Comparison of ENCODE assay signal across 9 mouse cellular contexts in the genomic region with DNA sequence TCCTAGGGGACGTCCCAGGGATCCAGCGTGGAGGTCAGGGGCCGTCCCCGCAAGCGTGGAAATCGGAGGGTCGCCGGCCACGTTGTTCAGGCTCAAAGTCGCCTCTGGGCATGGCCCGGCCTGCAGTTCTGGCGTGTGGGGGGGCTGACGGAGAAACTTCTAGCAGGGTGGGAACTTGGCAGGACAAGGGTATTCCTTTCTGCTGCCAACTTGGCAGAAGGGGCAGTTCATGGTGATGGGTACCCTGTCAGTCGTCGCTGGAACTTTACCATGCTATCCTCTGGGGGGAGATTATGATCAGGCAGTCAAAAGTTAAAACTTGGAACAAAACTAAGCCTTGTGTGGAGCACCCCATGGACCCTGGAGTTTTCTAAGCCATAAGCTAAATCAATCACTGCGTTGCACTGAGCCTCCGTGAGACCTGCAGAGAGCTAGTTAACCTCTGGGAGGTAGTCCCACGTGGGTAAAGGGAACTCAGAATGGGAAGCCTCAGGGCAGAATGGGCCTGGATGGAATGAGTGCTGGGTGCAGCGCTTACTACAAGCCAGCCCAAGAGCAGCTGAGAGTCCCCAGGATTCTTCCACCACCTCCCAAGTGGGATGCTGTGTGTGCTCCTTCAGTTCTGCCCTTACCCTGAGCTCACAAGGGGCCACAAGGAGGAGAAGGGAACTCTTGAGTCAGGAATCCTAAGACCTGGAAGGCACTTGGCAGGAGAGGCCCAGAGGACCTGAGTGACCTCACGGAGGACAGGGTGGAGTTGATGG. TPM values are rescaled to one million over a fixed set of nuclear protein-coding genes. Genes with fewer than 3 reads are reported as not detected.
DNase-seq lines count a peak whose midpoint lies in the region; ATAC-seq and TF ChIP-seq lines count a peak whose summit lies in the region.
"Had no signal": no experiment of that assay in that cellular context is flagged by ENCODE, and none has a peak within 500 bp of the region (broad histone marks: within the 10 kb centered on the region; RNA-seq: fewer than 3 reads in every experiment).

No protein-coding gene starts in this region.

- 6% methylated on average over 20 of the region's 20 CpGs for WGBS in hindbrain, embryonic 12.5 days
- WGBS in liver, embryonic 15.5 days (ENCODE audit: insufficient replicate concordance), result 9% methylated on average over 20 of the region's 20 CpGs
- 2% methylated on average over 20 of the region's 20 CpGs for WGBS in stomach, embryonic 14.5 days

- intact Hi-C loops in heart, postnatal 25 days (cut with DNase I), result loop anchor here (2.0 kb wide), 2 partner anchors 20 kb away; no protein-coding TSS in a partner anchor

- no peak for TF ChIP-seq POLR2A in cortical plate, adult 2 months (IDR thresholded peaks at IDR 0.05; ENCODE audit: extremely low read depth, insufficient read depth, low read length)

- DNase-seq in heart, adult 18-20 months, result peak; percentile 31 to 72
- DNase-seq in heart, postnatal 25 days (ENCODE audit: low spot score), result no peak
- no peak for DNase-seq in urinary bladder, postnatal 36 days (ENCODE audit: low spot score in 2 of 2)

- no peaks in the 10 kb centered on the region for H3K4me1 ChIP-seq in cortical plate, adult 2 months (ENCODE audit: control insufficient read depth, insufficient read depth, low read length)
- H3K4me1 ChIP-seq in hindbrain, embryonic 12.5 days, result peaks cover 38% of the 10 kb centered on the region
- peaks cover 37% of the 10 kb centered on the region for H3K4me1 ChIP-seq in liver, embryonic 15.5 days (replicated peaks)
- H3K4me1 ChIP-seq in stomach, embryonic 14.5 days (ENCODE audit: control insufficient read depth, insufficient read depth, low read length), result peaks cover 43% of the 10 kb centered on the region

- H3K9ac ChIP-seq in hindbrain, embryonic 12.5 days, result peak overlapping the region; percentile 75
- peak overlapping the region; percentile 57; the same call in 1 of the 2 replicates for H3K9ac ChIP-seq in liver, embryonic 15.5 days
- H3K9ac ChIP-seq in stomach, embryonic 14.5 days (replicated peaks; ENCODE audit: low read depth, low read length), result peak overlapping the region; percentile 86

- no peaks in the 10 kb centered on the region for H3K9me3 ChIP-seq in hindbrain, embryonic 12.5 days (replicated peaks)
- H3K9me3 ChIP-seq in liver, embryonic 15.5 days (replicated peaks), result no peaks in the 10 kb centered on the region
- H3K9me3 ChIP-seq in stomach, embryonic 14.5 days (ENCODE audit: control insufficient read depth, low read depth, low read length), result no peaks in the 10 kb centered on the region

- peak; percentile 33; the same call in 1 of the 2 replicates for ATAC-seq in hindbrain, embryonic 12.5 days (ENCODE audit: low FRiP score)
- 0 out of 2 replicates have a peak, but pooled peaks have one; percentile 1 for ATAC-seq in liver, embryonic 15.5 days (ENCODE audit: insufficient read depth)
- no peak for ATAC-seq in stomach, embryonic 14.5 days (ENCODE audit: insufficient number of reproducible peaks, insufficient read depth, low FRiP score, low read depth)
- no peak for ATAC-seq in monocyte, adult 5-6 weeks (replicated peaks; ENCODE audit: insufficient number of reproducible peaks, low FRiP score, low TSS enrichment, poor library complexity, severe bottlenecking)

- no peak for TF ChIP-seq CTCF in cortical plate, adult 2 months (IDR thresholded peaks at IDR 0.05; ENCODE audit: extremely low read depth, insufficient read depth, low read length)

- H3K27me3 ChIP-seq in hindbrain, embryonic 12.5 days, result 0 out of 2 replicates have a peak, but pooled peaks cover 6% of the 10 kb centered on the region
- H3K27me3 ChIP-seq in liver, embryonic 15.5 days, result peaks cover 17% of the 10 kb centered on the region
- H3K27me3 ChIP-seq in stomach, embryonic 14.5 days (ENCODE audit: control insufficient read depth, insufficient read depth, low read length), result no peaks in the 10 kb centered on the region

- H3K36me3 ChIP-seq in hindbrain, embryonic 12.5 days, result no peaks in the 10 kb centered on the region
- H3K36me3 ChIP-seq in liver, embryonic 15.5 days (replicated peaks), result no peaks in the 10 kb centered on the region
- H3K36me3 ChIP-seq in stomach, embryonic 14.5 days (ENCODE audit: control insufficient read depth, insufficient read depth, low read length), result no peaks in the 10 kb centered on the region

- no peak overlapping the region for H3K27ac ChIP-seq in cortical plate, adult 2 months (ENCODE audit: insufficient read depth, low read length)
- no peak overlapping the region; the same call in 1 of the 2 replicates for H3K27ac ChIP-seq in hindbrain, embryonic 12.5 days
- H3K27ac ChIP-seq in liver, embryonic 15.5 days (replicated peaks), result no peak overlapping the region
- peak overlapping the region; percentile 76 for H3K27ac ChIP-seq in stomach, embryonic 14.5 days (ENCODE audit: low read length)

- H3K4me2 ChIP-seq in hindbrain, embryonic 12.5 days (replicated peaks), result peak overlapping the region; percentile 93
- peak overlapping the region; percentile 84 for H3K4me2 ChIP-seq in liver, embryonic 15.5 days
- H3K4me2 ChIP-seq in stomach, embryonic 14.5 days (replicated peaks; ENCODE audit: low read depth, low read length), result peak overlapping the region; percentile 84

- H3K4me3 ChIP-seq in cortical plate, adult 2 months (ENCODE audit: insufficient read depth, low read length), result peak overlapping the region; percentile 32
- H3K4me3 ChIP-seq in hindbrain, embryonic 12.5 days, result peak overlapping the region; percentile 62
- H3K4me3 ChIP-seq in liver, embryonic 15.5 days (replicated peaks), result peak overlapping the region; percentile 62
- H3K4me3 ChIP-seq in stomach, embryonic 14.5 days (ENCODE audit: low read depth, low read length), result peak overlapping the region; percentile 88

RNA-seq across cellular contexts. Expression of a gene that starts 0.7 kb away (rescaled TPM):
- 100 to 1,000 TPM; 153 to 170 TPM for total RNA-seq in heart, adult 18-20 months (2021)
- total RNA-seq in heart, postnatal 25 days (2021), result 100 to 1,000 TPM; 249 to 297 TPM
- polyA plus RNA-seq in cortical plate, adult 2 months (2012; rRNA removed), result 1.9 and 2.6 TPM in 2 replicates
- polyA plus RNA-seq in hindbrain, embryonic 12.5 days (2016; fragmentation: Nextera tagmentation; extraction: Ambion mirVana), result 14.7 and 15.0 TPM in 2 replicates
- polyA plus RNA-seq in liver, embryonic 15.5 days (2015; fragmentation: Nextera tagmentation; extraction: Ambion mirVana), result 3.9 and 5.1 TPM in 2 replicates
- 42.6 and 44.1 TPM in 2 replicates for polyA plus RNA-seq in stomach, embryonic 14.5 days (2014; fragmentation: Nextera tagmentation; extraction: Ambion mirVana)
- total RNA-seq in monocyte, adult 5-6 weeks (2017), result under 0.01 TPM in 1 of 3 replicates, not detected in the others

RNA-seq across cellular contexts. Expression of a gene that starts 16.2 kb away (rescaled TPM):
- total RNA-seq in heart, adult 18-20 months (2021), result not detected
- total RNA-seq in heart, postnatal 25 days (2021), result not detected
- not detected in 2 replicates for polyA plus RNA-seq in cortical plate, adult 2 months (2012; rRNA removed)
- not detected in 2 replicates for polyA plus RNA-seq in hindbrain, embryonic 12.5 days (2016; fragmentation: Nextera tagmentation; extraction: Ambion mirVana)
- not detected in 2 replicates for polyA plus RNA-seq in liver, embryonic 15.5 days (2015; fragmentation: Nextera tagmentation; extraction: Ambion mirVana)
- polyA plus RNA-seq in stomach, embryonic 14.5 days (2014; fragmentation: Nextera tagmentation; extraction: Ambion mirVana), result not detected in 2 replicates
- total RNA-seq in monocyte, adult 5-6 weeks (2017), result not detected in 3 replicates
- total RNA-seq: layer of hippocampus, postnatal 14 days had no signal

RNA-seq across cellular contexts. Expression of a gene that starts 38.9 kb away (rescaled TPM):
- not detected for total RNA-seq in heart, adult 18-20 months (2021)
- total RNA-seq in heart, postnatal 25 days (2021), result not detected
- polyA plus RNA-seq in cortical plate, adult 2 months (2012; rRNA removed), result not detected in 2 replicates
- polyA plus RNA-seq in hindbrain, embryonic 12.5 days (2016; fragmentation: Nextera tagmentation; extraction: Ambion mirVana), result not detected in 2 replicates
- 0.18 and 1.0 TPM in 2 replicates for polyA plus RNA-seq in liver, embryonic 15.5 days (2015; fragmentation: Nextera tagmentation; extraction: Ambion mirVana)
- polyA plus RNA-seq in stomach, embryonic 14.5 days (2014; fragmentation: Nextera tagmentation; extraction: Ambion mirVana), result 1.0 TPM in 1 of 2 replicates, not detected in the other
- total RNA-seq in monocyte, adult 5-6 weeks (2017), result not detected in 3 replicates
- total RNA-seq: layer of hippocampus, postnatal 14 days had no signal

RNA-seq across cellular contexts. Expression of a gene that starts 59.7 kb away (rescaled TPM):
- total RNA-seq in heart, adult 18-20 months (2021), result not detected
- total RNA-seq in heart, postnatal 25 days (2021), result not detected
- not detected in 2 replicates for polyA plus RNA-seq in cortical plate, adult 2 months (2012; rRNA removed)
- polyA plus RNA-seq in hindbrain, embryonic 12.5 days (2016; fragmentation: Nextera tagmentation; extraction: Ambion mirVana), result not detected in 2 replicates
- not detected in 2 replicates for polyA plus RNA-seq in liver, embryonic 15.5 days (2015; fragmentation: Nextera tagmentation; extraction: Ambion mirVana)
- polyA plus RNA-seq in stomach, embryonic 14.5 days (2014; fragmentation: Nextera tagmentation; extraction: Ambion mirVana), result not detected in 2 replicates
- total RNA-seq in monocyte, adult 5-6 weeks (2017), result not detected in 3 replicates
- total RNA-seq: layer of hippocampus, postnatal 14 days had no signal

Comparison
In these comparisons a context has a peak if more than half of its experiments do, and no peak if none do; other contexts are left out.
1. DNase-seq: peak in heart, adult 18-20 months (2 of 2); none in heart, postnatal 25 days (single experiment) and urinary bladder, postnatal 36 days (0 of 2).
2. H3K4me3 ChIP-seq: peak in every context shown above with its lines; median percentile 88 in stomach, embryonic 14.5 days; 62 in hindbrain, embryonic 12.5 days; 62 in liver, embryonic 15.5 days; 32 in cortical plate, adult 2 months.
3. ATAC-seq: peak in hindbrain, embryonic 12.5 days (single experiment) and liver, embryonic 15.5 days (single experiment); none in stomach, embryonic 14.5 days (single experiment) and monocyte, adult 5-6 weeks (single experiment).
4. Peak in every context shown above with its lines, with median percentiles within 50 percentile points of each other: H3K4me2 ChIP-seq and H3K9ac ChIP-seq.